Mouse (Mus musculus): Measurements from ENCODE around the gene Sh3rf3. TPM values are rescaled to one million over a fixed set of nuclear protein-coding genes. Genes with fewer than 3 reads are reported as not detected.

Gene Sh3rf3
- polyA plus RNA-seq, 1 experiment from 2014 or later: 0.17 TPM

DNA sequence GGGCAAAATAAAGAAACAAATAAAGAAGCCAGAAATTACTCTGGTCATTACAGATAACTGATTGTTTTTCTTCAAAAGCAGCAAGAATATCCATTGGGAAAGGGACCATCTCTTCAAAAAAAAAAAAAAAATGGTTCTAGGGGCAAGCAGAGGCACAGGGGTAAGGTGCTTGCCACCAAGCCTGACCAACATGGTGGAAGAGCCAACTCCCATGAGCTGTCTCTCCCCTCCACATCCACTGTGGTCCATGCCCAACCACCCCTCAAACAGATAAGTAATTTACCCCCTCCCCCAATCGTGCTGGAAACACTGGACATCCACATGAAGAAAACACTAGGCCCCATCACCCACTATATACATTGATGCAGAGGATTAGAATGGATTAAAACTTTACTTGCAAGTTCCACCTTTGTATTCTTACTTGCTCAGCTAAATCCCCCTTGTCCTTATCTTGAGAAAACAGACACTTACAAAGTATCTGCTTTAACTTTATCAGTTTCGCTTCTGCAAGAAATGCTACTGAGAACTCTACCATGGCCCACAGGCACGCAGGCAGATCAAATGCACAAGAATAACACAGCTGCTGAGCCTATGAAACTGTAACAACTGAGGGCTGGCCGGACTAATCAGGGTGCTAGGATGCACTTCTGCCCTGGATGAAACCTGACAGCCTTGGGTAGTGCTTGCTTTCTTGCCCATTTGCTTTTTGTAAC, 349.2 kb downstream of the Sh3rf3 start:
- H3K27ac ChIP-seq (ENCODE audit: low read depth, low read length): no peak overlapping the region
- no peaks in the 10 kb centered on the region for H3K27me3 ChIP-seq (replicated peaks; ENCODE audit: control insufficient read depth, insufficient read depth, low read length)
- TF ChIP-seq CTCF (IDR thresholded peaks at IDR 0.05; ENCODE audit: low read depth): no peak
- no peaks in the 10 kb centered on the region for H3K4me1 ChIP-seq (replicated peaks; ENCODE audit: control insufficient read depth, insufficient read depth, low read length)
- no peak overlapping the region for H3K4me2 ChIP-seq (replicated peaks; ENCODE audit: low read depth)
- H3K36me3 ChIP-seq (ENCODE audit: control insufficient read depth, insufficient read depth): 0 out of 2 replicates have a peak, but pooled peaks cover 3% of the 10 kb centered on the region
- H3K9ac ChIP-seq (ENCODE audit: low read depth, low read length): no peak overlapping the region
- no peak for ATAC-seq
- H3K9me3 ChIP-seq (ENCODE audit: control insufficient read depth): no peaks in the 10 kb centered on the region
- WGBS: 62% methylated on average over 4 of the region's 4 CpGs
- H3K4me3 ChIP-seq (ENCODE audit: low read depth, low read length): no peak overlapping the region

DNA sequence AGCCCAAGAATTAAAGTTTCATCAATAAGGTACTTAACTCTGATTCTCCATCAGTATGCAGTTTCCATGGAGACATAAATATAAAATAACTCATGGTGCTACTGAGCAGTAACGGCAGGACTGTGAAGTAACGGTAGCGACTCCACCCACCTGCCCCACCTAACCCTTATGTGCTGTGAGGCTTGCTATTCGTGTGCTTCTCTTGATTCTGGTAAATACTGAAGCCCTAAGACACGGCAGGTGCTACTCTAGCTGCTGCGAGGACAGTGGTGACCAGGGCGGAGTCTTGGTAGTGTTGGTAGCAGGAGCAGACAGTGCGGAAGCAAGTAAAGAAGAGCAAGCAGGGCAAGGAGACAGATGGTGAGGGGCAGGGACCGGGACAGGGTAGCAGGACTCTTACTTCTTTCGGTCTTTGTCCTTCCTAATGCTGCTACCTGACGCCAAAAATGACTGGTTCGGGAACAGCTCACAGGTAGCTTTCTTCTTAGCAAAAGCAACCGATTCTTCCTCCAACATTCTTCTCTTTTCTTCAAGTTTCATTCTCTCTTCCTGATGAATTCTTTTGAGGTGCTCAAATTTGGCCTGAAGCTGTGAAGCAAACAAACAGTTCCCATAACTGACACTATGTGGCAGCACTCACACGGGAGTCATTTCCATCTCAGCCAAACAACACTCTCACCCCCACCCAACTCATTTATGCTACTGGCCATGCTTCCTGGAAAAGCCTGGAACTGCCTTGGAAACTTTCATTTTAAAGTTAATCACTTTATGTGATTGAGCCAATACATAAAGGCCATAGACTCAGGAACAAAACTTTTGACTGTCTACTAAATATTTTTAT, 353.2 kb downstream of the Sh3rf3 start:
- Histone ChIP-seq H3K36me3 (ENCODE audit: control insufficient read depth, insufficient read depth) (no peaks in the 10 kb centered on the region; the same call in 1 of the 2 replicates), H3K9me3 (ENCODE audit: control insufficient read depth) (no peaks in the 10 kb centered on the region), H3K4me3 (ENCODE audit: low read depth, low read length) (no peak overlapping the region), H3K4me2 (replicated peaks; ENCODE audit: low read depth) (no peak overlapping the region), H3K9ac (ENCODE audit: low read depth, low read length) (no peak overlapping the region), H3K27ac (ENCODE audit: low read depth, low read length) (no peak overlapping the region), H3K4me1 (replicated peaks; ENCODE audit: control insufficient read depth, insufficient read depth, low read length) (no peaks in the 10 kb centered on the region), H3K27me3 (replicated peaks; ENCODE audit: control insufficient read depth, insufficient read depth, low read length) (no peaks in the 10 kb centered on the region)
- ATAC-seq: no peak
- TF ChIP-seq CTCF (IDR thresholded peaks at IDR 0.05; ENCODE audit: low read depth): peak; percentile 91
- 67% methylated on average over 14 of the region's 14 CpGs for WGBS

DNA sequence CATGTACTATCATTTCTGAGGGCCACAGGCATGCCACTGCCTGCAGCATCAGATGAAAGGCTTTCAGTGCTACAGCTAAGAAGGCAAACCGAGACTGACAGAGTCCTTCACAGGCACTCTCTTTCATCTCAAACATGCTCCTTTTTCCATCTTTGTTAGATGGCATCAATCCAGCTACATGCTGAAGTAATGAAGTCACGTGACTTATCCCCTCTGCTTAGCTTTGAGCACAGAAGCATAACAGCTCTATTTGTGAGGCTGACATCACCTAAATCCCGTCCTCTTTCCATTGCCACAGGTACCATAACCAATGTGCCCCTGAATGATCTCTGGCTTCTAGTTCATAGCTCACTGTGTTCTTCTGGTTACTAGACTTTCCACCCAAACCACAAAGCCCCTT, 357.9 kb downstream of the Sh3rf3 start:
- WGBS: 75% methylated on average over 3 of the region's 3 CpGs

GRCm38 (mm10) chr10:59172539-59172938, 359.4 kb downstream of the Sh3rf3 start:
- H3K4me3 ChIP-seq (ENCODE audit: low read depth, low read length): no peak overlapping the region
- no peak overlapping the region for H3K9ac ChIP-seq (ENCODE audit: low read depth, low read length)
- no peaks in the 10 kb centered on the region; the same call in 1 of the 2 replicates for H3K36me3 ChIP-seq (ENCODE audit: control insufficient read depth, insufficient read depth)
- no peak overlapping the region for H3K4me2 ChIP-seq (replicated peaks; ENCODE audit: low read depth)
- no peaks in the 10 kb centered on the region for H3K4me1 ChIP-seq (replicated peaks; ENCODE audit: control insufficient read depth, insufficient read depth, low read length)
- H3K9me3 ChIP-seq (ENCODE audit: control insufficient read depth): no peaks in the 10 kb centered on the region
- no peak for ATAC-seq
- H3K27me3 ChIP-seq (replicated peaks; ENCODE audit: control insufficient read depth, insufficient read depth, low read length): no peaks in the 10 kb centered on the region
- WGBS: 80% methylated on average over 1 of the region's 1 CpGs
- TF ChIP-seq CTCF (IDR thresholded peaks at IDR 0.05; ENCODE audit: low read depth): peak; percentile 23; the same call in 1 of the 2 replicates
- no peak overlapping the region for H3K27ac ChIP-seq (ENCODE audit: low read depth, low read length)

More for the DNA sequence above, 357.9 kb downstream of the Sh3rf3 start:
- no peak for TF ChIP-seq CTCF (IDR thresholded peaks at IDR 0.05; ENCODE audit: low read depth)
- H3K27me3 ChIP-seq (replicated peaks; ENCODE audit: control insufficient read depth, insufficient read depth, low read length): no peaks in the 10 kb centered on the region
- H3K4me2 ChIP-seq (replicated peaks; ENCODE audit: low read depth): no peak overlapping the region
- no peak overlapping the region for H3K4me3 ChIP-seq (ENCODE audit: low read depth, low read length)
- H3K9ac ChIP-seq (ENCODE audit: low read depth, low read length): no peak overlapping the region
- H3K9me3 ChIP-seq (ENCODE audit: control insufficient read depth): no peaks in the 10 kb centered on the region
- no peaks in the 10 kb centered on the region; the same call in 1 of the 2 replicates for H3K36me3 ChIP-seq (ENCODE audit: control insufficient read depth, insufficient read depth)
- no peaks in the 10 kb centered on the region for H3K4me1 ChIP-seq (replicated peaks; ENCODE audit: control insufficient read depth, insufficient read depth, low read length)
- no peak overlapping the region for H3K27ac ChIP-seq (ENCODE audit: low read depth, low read length)
- no peak for ATAC-seq

- WGBS: 75% methylated on average over 3 of the region's 3 CpGs
Measured at GRCm38 (mm10) chr10:59179620-59180019, 366.5 kb downstream of the Sh3rf3 start.

DNA sequence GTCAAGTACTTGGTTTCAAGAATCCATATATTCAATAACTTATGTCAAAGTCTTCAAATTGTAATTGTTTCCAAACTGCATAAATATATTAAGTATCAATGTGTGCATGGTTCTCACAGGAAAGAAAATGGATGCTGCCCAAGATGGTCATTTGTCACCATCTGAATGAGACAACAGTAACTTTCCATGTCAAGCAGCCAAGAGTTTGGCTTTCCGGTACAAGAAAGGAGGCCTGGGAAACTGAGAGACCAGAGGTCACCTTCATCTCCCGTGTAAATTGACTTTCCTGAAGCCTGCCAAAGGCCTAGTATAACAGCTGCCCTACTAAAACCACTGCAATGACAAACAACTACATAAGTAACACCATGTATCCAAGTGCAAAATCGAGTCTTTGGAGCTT, 369.1 kb downstream of the Sh3rf3 start:
- H3K4me2 ChIP-seq (replicated peaks; ENCODE audit: low read depth): no peak overlapping the region
- TF ChIP-seq CTCF (IDR thresholded peaks at IDR 0.05; ENCODE audit: low read depth): no peak
- no peaks in the 10 kb centered on the region for H3K4me1 ChIP-seq (replicated peaks; ENCODE audit: control insufficient read depth, insufficient read depth, low read length)
- H3K4me3 ChIP-seq (ENCODE audit: low read depth, low read length): no peak overlapping the region
- H3K27ac ChIP-seq (ENCODE audit: low read depth, low read length): no peak overlapping the region
- H3K9ac ChIP-seq (ENCODE audit: low read depth, low read length): no peak overlapping the region
- no peaks in the 10 kb centered on the region; the same call in 1 of the 2 replicates for H3K36me3 ChIP-seq (ENCODE audit: control insufficient read depth, insufficient read depth)
- no peaks in the 10 kb centered on the region for H3K9me3 ChIP-seq (ENCODE audit: control insufficient read depth)
- ATAC-seq: no peak
- H3K27me3 ChIP-seq (replicated peaks; ENCODE audit: control insufficient read depth, insufficient read depth, low read length): no peaks in the 10 kb centered on the region
- WGBS: 73% methylated on average over 3 of the region's 3 CpGs

More at GRCm38 (mm10) chr10:59179620-59180019, 366.5 kb downstream of the Sh3rf3 start:
- ATAC-seq: no peak
- no peak overlapping the region for H3K9ac ChIP-seq (ENCODE audit: low read depth, low read length)
- H3K36me3 ChIP-seq (ENCODE audit: control insufficient read depth, insufficient read depth): no peaks in the 10 kb centered on the region
- TF ChIP-seq CTCF (IDR thresholded peaks at IDR 0.05; ENCODE audit: low read depth): no peak
- H3K4me2 ChIP-seq (replicated peaks; ENCODE audit: low read depth): no peak overlapping the region
- no peak overlapping the region for H3K4me3 ChIP-seq (ENCODE audit: low read depth, low read length)
- H3K27me3 ChIP-seq (replicated peaks; ENCODE audit: control insufficient read depth, insufficient read depth, low read length): no peaks in the 10 kb centered on the region
- no peak overlapping the region for H3K27ac ChIP-seq (ENCODE audit: low read depth, low read length)
- no peaks in the 10 kb centered on the region for H3K9me3 ChIP-seq (ENCODE audit: control insufficient read depth)
- no peaks in the 10 kb centered on the region for H3K4me1 ChIP-seq (replicated peaks; ENCODE audit: control insufficient read depth, insufficient read depth, low read length)

Small RNAs within 50 kb of the gene (microRNA-seq; reads per million reads assigned to microRNA genes)
- not detected for gene Gm27672

Other genes with a start within 250 kb of the Sh3rf3 start
- 0.16 and 0.27 TPM in 2 replicates for gene Edar, start 137.7 kb upstream of the Sh3rf3 start, polyA plus RNA-seq (2015; fragmentation: Nextera tagmentation; extraction: Ambion mirVana)
- not detected in 2 replicates for gene Gm17542, start 95.1 kb upstream of the Sh3rf3 start, polyA plus RNA-seq (2015; fragmentation: Nextera tagmentation; extraction: Ambion mirVana)

All from intestine, postnatal 0 days (tissue).